Mouse (Mus musculus) forebrain, postnatal 0 days (tissue): Measurements from ENCODE around the gene Tex37. TPM values are rescaled to one million over a fixed set of nuclear protein-coding genes. Genes with fewer than 3 reads are reported as not detected.

Experiments used
- ATAC-seq: fragments of 200-750 bp; cut with Nextera tagmentation; 2 replicates; pipeline ENCODE4 v1.8.0; 2017; ENCODE audit warnings: mild to moderate bottlenecking, moderate library complexity
- DNase-seq: peaks from one replicate; pipeline ENCODE4 v3.0.0-alpha.2; 2015
- H3K27ac ChIP-seq: fragments of 300-500 bp; sonication (generic); 2 replicates; pipeline ENCODE4 v1.5.1; 2014; ENCODE audit warnings: low read depth, mild to moderate bottlenecking, antibody characterized with exemption, low read length, moderate library complexity, mixed read lengths
- H3K27me3 ChIP-seq: fragments of 300-500 bp; sonication (generic); 2 replicates; pipeline ENCODE4 v1.6.1; 2014; ENCODE audit warnings: mild to moderate bottlenecking, low read length, mixed read lengths; ENCODE audit not compliant: insufficient read depth
- H3K36me3 ChIP-seq: fragments of 300-500 bp; sonication (generic); 2 replicates; pipeline ENCODE4 v1.6.1; 2014; ENCODE audit warnings: mild to moderate bottlenecking, moderate library complexity; ENCODE audit not compliant: insufficient read depth
- H3K4me1 ChIP-seq: fragments of 300-500 bp; sonication (generic); 2 replicates; pipeline ENCODE4 v1.6.1; 2014; ENCODE audit warnings: antibody characterized with exemption; ENCODE audit not compliant: insufficient read depth
- H3K4me2 ChIP-seq: fragments of 300-500 bp; sonication (generic); 2 replicates; pipeline ENCODE4 v1.6.1; 2014; ENCODE audit warnings: low read depth, mild to moderate bottlenecking, moderate library complexity
- H3K4me3 ChIP-seq: fragments of 300-500 bp; sonication (generic); 2 replicates; pipeline ENCODE4 v1.5.1; 2014; ENCODE audit warnings: low read depth, low read length, mixed read lengths
- H3K9ac ChIP-seq: fragments of 300-500 bp; sonication (generic); 2 replicates; pipeline ENCODE4 v1.6.1; 2014; ENCODE audit warnings: mild to moderate bottlenecking
- H3K9me3 ChIP-seq: fragments of 300-500 bp; sonication (generic); 2 replicates; pipeline ENCODE4 v1.6.1; 2016; ENCODE audit warnings: low read length
- CTCF ChIP-seq: sonication (generic); IDR thresholded peaks from 2 replicates; pipeline ENCODE4 v1.5.1; 2016; ENCODE audit warnings: antibody characterized with exemption, control low read depth, low read depth
- WGBS: fragments of 180-500 bp; shearing (Covaris S2); extraction: QIAGEN DNeasy Blood & Tissue Kit; methylation state at CpG from one replicate; pipeline ENCODE4 v1.1.7; 2014; 5-methylcytosine and 5-hydroxymethylcytosine counted together
- polyA plus RNA-seq: library from polyadenylated mRNA; unstranded; fragments of >200 nt; fragmentation: Nextera tagmentation; extraction: Ambion mirVana; gene quantifications from 2 replicates; pipeline ENCODE4 v1.2.1, GENCODE M21; 2015
- total RNA-seq: library from RNA; depleted of rRNA; stranded (reverse); fragments of >200 nt; gene quantifications from 2 replicates; pipeline ENCODE4 v1.2.3, GENCODE M21; 2014

Tex37 gene
- total and polyA plus RNA-seq, 2 experiments from 2014 or later, result not detected

GRCm38 (mm10) chr6:70921274-70922074, 2.7 kb upstream of the Tex37 start:
- H3K27me3 ChIP-seq, result no peaks in the 10 kb centered on the region
- no peaks in the 10 kb centered on the region for H3K9me3 ChIP-seq
- peak overlapping the region; percentile 51 for H3K4me2 ChIP-seq
- DNase-seq (peak; percentile 83), ATAC-seq (peak; percentile 86)
- H3K9ac ChIP-seq, result peak overlapping the region; percentile 55
- no peaks in the 10 kb centered on the region for H3K36me3 ChIP-seq
- peak overlapping the region; percentile 66; the same call in 1 of the 2 replicates for H3K27ac ChIP-seq
- H3K4me1 ChIP-seq, result peaks cover 6% of the 10 kb centered on the region; the same call in 1 of the 2 replicates
- peak overlapping the region; percentile 19 for H3K4me3 ChIP-seq
- peak; percentile 82 for TF ChIP-seq CTCF
- WGBS, result 3% methylated on average over 22 of the region's 22 CpGs

GRCm38 (mm10) chr6:70912396-70912765, 6.3 kb downstream of the Tex37 start:
- DNase-seq (no peak), ATAC-seq (peak; percentile 37)
- H3K4me3 ChIP-seq, result peak overlapping the region; percentile 23; the same call in 1 of the 2 replicates
- no peaks in the 10 kb centered on the region for H3K36me3 ChIP-seq
- H3K9ac ChIP-seq, result no peak overlapping the region
- peak overlapping the region; percentile 49 for H3K4me2 ChIP-seq
- H3K27me3 ChIP-seq, result no peaks in the 10 kb centered on the region
- no peak overlapping the region for H3K27ac ChIP-seq
- 62% methylated on average over 7 of the region's 7 CpGs for WGBS
- H3K4me1 ChIP-seq, result peaks cover 3% of the 10 kb centered on the region; the same call in 1 of the 2 replicates
- no peak for TF ChIP-seq CTCF
- no peaks in the 10 kb centered on the region for H3K9me3 ChIP-seq

GRCm38 (mm10) chr6:70911668-70912395, 6.9 kb downstream of the Tex37 start:
- Histone ChIP-seq H3K36me3 (peaks cover under 1% of the 10 kb centered on the region; the same call in 1 of the 2 replicates), H3K4me3 (peak overlapping the region; percentile 23; the same call in 1 of the 2 replicates), H3K9ac (no peak overlapping the region; the same call in 1 of the 2 replicates), H3K4me2 (peak overlapping the region; percentile 49), H3K4me1 (peaks cover 3% of the 10 kb centered on the region; the same call in 1 of the 2 replicates), H3K9me3 (no peaks in the 10 kb centered on the region), H3K27me3 (no peaks in the 10 kb centered on the region), H3K27ac (no peak overlapping the region)
- DNase-seq, result peak; percentile 69
- peak; percentile 92 for ATAC-seq
- TF ChIP-seq CTCF, result no peak
- WGBS, result 9% methylated on average over 20 of the region's 20 CpGs

- peaks cover 3% of the 10 kb centered on the region; the same call in 1 of the 2 replicates for H3K4me1 ChIP-seq
- DNase-seq (no peak), ATAC-seq (no peak)
- no peaks in the 10 kb centered on the region for H3K9me3 ChIP-seq
- no peak overlapping the region for H3K4me2 ChIP-seq
- no peaks in the 10 kb centered on the region for H3K27me3 ChIP-seq
- H3K27ac ChIP-seq, result no peak overlapping the region
- no peak overlapping the region for H3K9ac ChIP-seq
- 75% methylated on average over 4 of the region's 4 CpGs for WGBS
- H3K4me3 ChIP-seq, result no peak overlapping the region
- peaks cover 15% of the 10 kb centered on the region; the same call in 1 of the 2 replicates for H3K36me3 ChIP-seq
- TF ChIP-seq CTCF, result no peak
Observed at GRCm38 (mm10) chr6:70910285-70910684, 8.4 kb downstream of the Tex37 start.

GRCm38 (mm10) chr6:70909572-70909971, 9.2 kb downstream of the Tex37 start:
- H3K4me2 ChIP-seq, result no peak overlapping the region
- ATAC-seq, result no peak
- H3K9ac ChIP-seq, result no peak overlapping the region
- no peak overlapping the region for H3K27ac ChIP-seq
- H3K4me3 ChIP-seq, result no peak overlapping the region
- H3K36me3 ChIP-seq, result peaks cover 17% of the 10 kb centered on the region; the same call in 1 of the 2 replicates
- H3K27me3 ChIP-seq, result no peaks in the 10 kb centered on the region
- WGBS, result 90% methylated on average over 7 of the region's 7 CpGs
- DNase-seq, result no peak
- H3K9me3 ChIP-seq, result no peaks in the 10 kb centered on the region
- peaks cover 3% of the 10 kb centered on the region; the same call in 1 of the 2 replicates for H3K4me1 ChIP-seq
- TF ChIP-seq CTCF, result no peak

- TF ChIP-seq CTCF, result no peak
- no peak overlapping the region for H3K9ac ChIP-seq
- no peak for DNase-seq
- H3K4me1 ChIP-seq, result no peaks in the 10 kb centered on the region
- WGBS, result 79% methylated on average over 5 of the region's 5 CpGs
- no peaks in the 10 kb centered on the region for H3K9me3 ChIP-seq
- no peak for ATAC-seq
- H3K36me3 ChIP-seq, result peaks cover 47% of the 10 kb centered on the region
- no peak overlapping the region for H3K4me2 ChIP-seq
- no peak overlapping the region for H3K27ac ChIP-seq
- no peak overlapping the region for H3K4me3 ChIP-seq
- H3K27me3 ChIP-seq, result no peaks in the 10 kb centered on the region
Observed at GRCm38 (mm10) chr6:70903689-70904088, 15.0 kb downstream of the Tex37 start.

GRCm38 (mm10) chr6:70899594-70900003, 19.1 kb downstream of the Tex37 start:
- ATAC-seq, result peak; percentile 76; the same call in 1 of the 2 replicates
- DNase-seq, result no peak
- 3% methylated on average over 8 of the region's 8 CpGs for WGBS

More at GRCm38 (mm10) chr6:70899594-70900003, 19.1 kb downstream of the Tex37 start:
- H3K4me2 ChIP-seq, result no peak overlapping the region
- H3K4me1 ChIP-seq, result no peaks in the 10 kb centered on the region
- no peak overlapping the region; the same call in 1 of the 2 replicates for H3K9ac ChIP-seq
- H3K36me3 ChIP-seq, result peaks cover 57% of the 10 kb centered on the region
- H3K27ac ChIP-seq, result no peak overlapping the region
- TF ChIP-seq CTCF, result no peak
- no peaks in the 10 kb centered on the region for H3K27me3 ChIP-seq
- H3K9me3 ChIP-seq, result no peaks in the 10 kb centered on the region
- no peak overlapping the region for H3K4me3 ChIP-seq
